Mouse (Mus musculus) cerebellum, postnatal 10 days (tissue): ENCODE data around the gene Arhgap11a.

Experiments used
- DNase-seq, 2 experiments: peaks; one replicate each; pipeline ENCODE4 v3.0.0; 2021; ENCODE audit warnings: mixed read lengths in 2 of 2

Arhgap11a gene

GRCm38 (mm10) chr2:113817681-113818606 is 30.5 kb downstream of the Arhgap11a start:
- peak; percentile 25 to 31 for DNase-seq

DNA sequence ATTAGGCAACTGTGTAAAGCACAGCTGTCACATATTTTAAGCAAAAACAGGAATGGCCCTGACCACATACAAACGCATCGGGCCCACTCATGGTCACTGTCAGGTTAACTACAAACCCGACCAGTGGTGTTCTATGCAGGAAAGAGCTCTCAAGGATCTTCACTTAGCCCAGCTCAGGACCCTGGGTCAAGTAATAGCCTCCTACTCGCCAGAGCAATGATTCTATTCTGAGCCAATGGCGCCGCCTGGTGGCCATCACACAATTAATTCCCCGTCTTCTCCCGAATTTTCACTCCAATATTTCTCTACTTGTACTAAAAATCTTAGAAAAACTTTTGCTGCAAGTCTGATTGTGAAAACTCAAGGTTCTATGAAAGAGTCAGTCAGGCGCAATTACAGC is 40.8 kb downstream of the Arhgap11a start:
- peak; percentile 87 to 92 for DNase-seq

GRCm38 (mm10) chr2:113806851-113807577 is 41.4 kb downstream of the Arhgap11a start:
- DNase-seq = peak; percentile 34 to 49

DNA sequence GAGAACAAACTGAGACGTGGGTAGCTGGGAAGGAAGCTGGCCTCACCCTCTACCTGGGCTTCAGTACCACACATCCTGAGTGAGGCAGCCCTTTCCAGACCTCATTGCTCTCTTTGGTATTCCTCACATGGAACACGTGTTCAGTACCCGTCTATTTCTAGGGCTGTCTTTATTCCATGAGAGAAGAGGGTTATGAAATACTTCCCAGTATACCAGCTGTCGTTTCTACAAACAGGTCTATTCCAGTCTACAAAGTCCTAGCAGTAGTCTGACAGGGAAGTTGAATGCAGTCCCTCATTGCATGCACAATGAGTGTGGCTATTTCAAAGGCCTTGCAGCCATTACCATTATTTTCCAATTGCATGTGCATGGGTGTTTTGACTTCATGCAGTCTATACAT is 42.7 kb downstream of the Arhgap11a start:
- DNase-seq = no peak

DNA sequence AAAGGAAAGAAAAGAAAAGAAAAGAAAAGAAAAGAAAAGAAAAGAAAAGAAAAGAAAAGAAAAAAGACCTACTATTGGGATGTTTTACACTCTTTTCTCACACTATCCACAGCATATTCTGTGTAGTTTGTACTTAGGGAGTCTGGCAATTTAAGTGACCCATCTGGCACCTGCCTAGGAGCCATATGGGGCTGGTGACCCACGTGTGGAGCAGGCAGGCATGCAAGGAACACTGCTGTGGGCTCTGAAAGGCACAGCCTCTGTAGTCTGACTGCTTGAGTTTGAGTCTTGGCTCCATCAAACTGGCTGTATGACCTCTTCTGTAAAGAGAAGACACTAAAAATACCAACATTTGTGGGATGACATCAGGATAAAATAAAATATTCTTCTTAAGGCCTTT is 44.7 kb downstream of the Arhgap11a start:
- DNase-seq = peak in 1 of 2 experiments; percentile 60

DNA sequence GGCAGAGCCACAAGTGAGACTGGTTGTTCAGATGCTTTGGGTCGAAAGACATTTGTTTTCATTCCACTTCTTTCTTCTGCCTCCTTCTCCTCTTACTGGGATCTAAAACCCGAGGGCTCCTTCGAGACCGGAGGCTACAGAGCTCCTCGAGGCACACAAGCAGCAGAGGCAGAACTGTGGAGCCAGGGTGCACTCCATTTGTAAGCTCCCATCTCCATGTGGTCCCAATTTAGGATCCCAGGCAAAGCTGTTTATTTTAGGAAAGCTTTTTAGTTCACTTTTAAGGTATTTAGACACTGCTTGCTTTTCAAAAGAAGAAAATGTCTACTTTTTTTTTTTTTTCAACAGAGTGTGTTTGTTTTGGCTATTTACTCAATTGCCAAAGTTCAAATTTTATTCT is 47.6 kb downstream of the Arhgap11a start:
- no peak for DNase-seq

- DNase-seq = peak; percentile 29 to 38
These were observed 49.9 kb downstream of the Arhgap11a start for GRCm38 (mm10) chr2:113798605-113799004.

DNA sequence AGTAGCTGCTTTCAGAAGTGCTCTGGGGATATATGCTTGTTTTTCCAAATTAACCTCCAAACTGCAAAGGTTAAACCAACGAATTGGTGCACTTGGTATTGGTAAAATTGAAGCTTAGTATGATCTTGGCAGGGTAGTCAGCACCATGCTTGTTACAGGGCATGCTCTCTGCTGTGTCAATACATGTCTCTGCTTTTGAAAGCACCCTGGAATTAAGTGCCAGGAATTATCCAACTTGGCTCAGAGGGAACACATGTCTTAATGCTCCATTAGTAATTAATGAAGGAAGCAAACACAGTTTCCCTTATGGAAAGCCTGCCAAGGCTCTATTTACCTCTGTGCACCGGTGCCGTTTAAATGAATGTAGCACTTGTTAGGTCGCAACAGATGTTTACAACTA is 53.3 kb downstream of the Arhgap11a start:
- DNase-seq = no peak

GRCm38 (mm10) chr2:113793521-113793920 is 54.9 kb downstream of the Arhgap11a start:
- DNase-seq = no peak

DNA sequence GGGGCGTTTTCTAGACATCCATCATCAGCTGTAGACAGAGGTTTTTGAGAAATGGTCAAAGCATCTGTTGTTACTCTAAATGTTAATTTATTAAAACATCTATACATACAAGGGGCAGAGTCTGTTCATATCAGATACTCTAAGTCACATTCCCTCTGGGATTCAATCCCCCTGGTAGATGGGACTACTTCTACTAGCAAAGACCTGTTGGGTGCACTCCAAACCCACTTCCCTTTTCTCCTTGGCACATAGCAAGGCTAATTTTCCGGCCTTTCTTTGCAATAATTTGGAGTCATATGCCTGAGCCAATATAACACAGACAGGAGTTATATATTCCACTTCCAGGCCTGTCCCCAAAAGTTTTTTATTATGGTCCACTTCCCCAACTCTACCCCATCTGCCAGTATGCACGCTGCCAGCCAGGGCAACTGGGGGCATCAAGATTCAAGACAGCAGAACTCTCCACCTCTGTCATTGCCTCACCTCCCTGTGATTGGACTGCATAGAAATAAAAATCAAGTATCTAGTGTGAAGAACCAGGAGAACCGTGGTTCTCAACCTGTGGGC is 59.6 kb downstream of the Arhgap11a start:
- no peak for DNase-seq

GRCm38 (mm10) chr2:113787882-113788281 is 60.6 kb downstream of the Arhgap11a start:
- peak; percentile 61 to 69 for DNase-seq

GRCm38 (mm10) chr2:113784851-113785250 is 63.6 kb downstream of the Arhgap11a start:
- no peak for DNase-seq

DNA sequence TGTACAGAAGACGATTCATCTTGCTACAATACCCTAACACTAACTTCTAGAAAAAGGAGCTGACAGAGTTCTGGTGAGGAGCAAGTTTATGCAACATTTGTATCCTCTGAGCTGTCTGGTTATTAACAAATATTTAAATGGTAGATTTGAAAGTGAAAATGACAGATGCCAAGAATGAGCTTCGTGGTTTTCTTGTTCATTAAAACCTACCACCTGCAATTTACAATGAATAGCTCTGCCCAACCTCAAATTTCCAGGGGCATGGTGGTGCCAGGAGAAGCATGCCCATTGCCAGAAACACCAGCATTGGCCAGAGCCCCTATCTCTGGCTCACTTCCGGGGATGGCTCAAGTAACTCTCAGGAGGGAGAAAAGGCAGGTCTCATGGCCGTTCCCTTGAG is 66.9 kb downstream of the Arhgap11a start:
- no peak for DNase-seq
